ENCODE assay signal across 16 mouse cellular contexts in the genomic region with DNA sequence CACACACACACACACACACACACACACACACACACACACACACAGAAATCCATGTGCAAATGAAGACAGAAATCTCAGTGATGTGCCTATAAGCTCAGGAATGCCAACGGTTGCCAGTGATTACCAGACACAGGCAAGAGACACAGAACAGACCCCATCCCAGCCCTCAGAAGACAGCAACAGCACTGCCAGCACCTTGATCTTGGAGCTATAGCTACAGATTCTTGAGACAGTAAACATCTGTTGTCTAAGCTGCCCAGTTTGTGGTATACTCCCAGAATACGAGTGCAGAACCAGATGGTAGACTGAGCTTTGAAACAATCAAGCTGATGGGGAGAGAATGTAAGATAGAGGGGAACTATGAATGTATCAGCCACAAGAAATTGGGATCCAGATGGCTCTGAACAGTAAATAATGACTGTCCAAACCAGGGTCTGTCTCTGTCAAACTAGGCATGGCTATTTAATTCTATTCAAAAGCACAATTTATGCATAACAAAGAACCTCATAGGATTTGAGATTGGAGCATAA.
"Had no signal": no experiment of that assay in that cellular context is flagged by ENCODE, and none has a peak within 500 bp of the region (broad histone marks: within the 10 kb centered on the region; RNA-seq: fewer than 3 reads in every experiment).

No protein-coding gene starts in this region.

- H3K4me1 ChIP-seq: limb, embryonic 10.5 days; liver, embryonic 15.5 days; megakaryocyte, embryonic 14.5 days; midbrain, embryonic 12.5 days; stomach, embryonic 15.5 days had no signal

- H3K27ac ChIP-seq: kidney, embryonic 15.5 days; left cerebral cortex, adult 2 months; limb, embryonic 10.5 days; liver, embryonic 15.5 days; lung, embryonic 15.5 days; macrophage; midbrain, embryonic 12.5 days; stomach, embryonic 15.5 days had no signal

- H3K27me3 ChIP-seq: kidney, embryonic 15.5 days; liver, embryonic 15.5 days; lung, embryonic 15.5 days; megakaryocyte, embryonic 14.5 days; midbrain, embryonic 12.5 days; stomach, embryonic 15.5 days had no signal

- H3K4me2 ChIP-seq: kidney, embryonic 15.5 days; liver, embryonic 11.5 days; liver, embryonic 15.5 days; lung, embryonic 15.5 days; midbrain, embryonic 12.5 days; stomach, embryonic 15.5 days had no signal

- ATAC-seq: midbrain, embryonic 16.5 days had no signal

- H3K4me3 ChIP-seq: kidney, embryonic 15.5 days; left cerebral cortex, adult 2 months; limb, embryonic 10.5 days; liver, embryonic 15.5 days; lung, embryonic 15.5 days; megakaryocyte, embryonic 14.5 days; midbrain, embryonic 12.5 days; stomach, embryonic 15.5 days had no signal

- H3K9ac ChIP-seq: kidney, embryonic 15.5 days; liver, embryonic 15.5 days; lung, embryonic 15.5 days; midbrain, embryonic 12.5 days; stomach, embryonic 15.5 days had no signal

- H3K36me3 ChIP-seq: kidney, embryonic 15.5 days; limb, embryonic 10.5 days; liver, embryonic 15.5 days; lung, embryonic 15.5 days; midbrain, embryonic 12.5 days; stomach, embryonic 15.5 days had no signal

- H3K9me3 ChIP-seq: kidney, embryonic 15.5 days; limb, embryonic 10.5 days; liver, embryonic 15.5 days; lung, embryonic 15.5 days; megakaryocyte, embryonic 14.5 days; midbrain, embryonic 12.5 days; stomach, embryonic 15.5 days had no signal

- DNase-seq: kidney, postnatal 14 days; lung, postnatal 14 days; right cerebral cortex, postnatal 14 days; thymus, adult 2 months; thymus, postnatal 25 days had no signal
